Mouse (Mus musculus): ENCODE measurements around the gene Plekhh2. TPM values are rescaled to one million over a fixed set of nuclear protein-coding genes. Genes with fewer than 3 reads are reported as not detected.

The Plekhh2 gene
- 3.9 and 5.0 TPM in 2 replicates for polyA plus RNA-seq (2016; fragmentation: Nextera tagmentation; extraction: Ambion mirVana)

DNA sequence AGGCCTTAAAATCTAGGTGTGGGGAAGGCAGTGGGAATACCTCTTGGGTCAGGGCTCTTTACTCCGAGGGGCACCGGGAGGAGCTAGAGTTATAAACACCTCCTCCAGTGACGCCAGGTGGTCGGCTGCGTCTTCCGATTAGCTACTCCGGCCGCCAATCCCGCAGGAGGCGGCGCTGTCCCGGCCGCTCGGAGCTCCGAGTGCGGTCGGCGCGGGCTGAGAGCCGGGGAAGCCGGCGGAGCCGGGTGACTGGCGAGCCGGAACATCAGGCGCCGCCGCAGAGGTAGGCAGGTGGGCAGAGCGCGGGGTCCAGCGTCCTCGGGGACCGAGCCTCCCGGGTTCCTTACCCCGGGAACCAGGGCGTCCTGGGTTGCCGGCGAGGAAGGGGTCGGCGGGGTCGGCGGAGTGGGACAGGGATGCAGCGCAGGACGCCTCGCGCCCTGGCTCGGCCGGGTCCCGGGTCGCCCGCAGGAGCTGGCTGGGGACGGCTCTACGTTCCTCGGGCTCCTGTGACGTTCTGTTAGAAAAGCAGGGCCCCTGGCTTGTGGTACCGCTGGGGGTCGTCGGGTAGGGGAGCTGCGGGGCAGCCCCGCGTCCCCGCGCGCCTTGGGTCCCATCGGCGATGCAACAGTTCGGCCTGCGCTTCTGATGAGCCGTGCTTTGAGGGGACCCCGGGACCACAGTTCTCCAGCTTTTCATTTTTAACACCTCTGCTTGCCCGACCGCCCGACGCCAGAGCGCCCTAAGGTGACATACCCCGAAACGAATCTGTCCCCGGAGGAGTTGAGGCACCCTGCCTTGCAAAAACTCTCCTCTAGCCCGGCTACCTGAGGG lies at the start of gene Plekhh2:
Gene Plekhh2, plus strand, starts transcription at position 214 of the 834 bp plus-strand sequence.
- DNase-seq (ENCODE audit: low spot score): peak; percentile 90
- Histone ChIP-seq H3K27ac (peak within 1 kb of the TSS; percentile 82), H3K36me3 (no peaks in the 10 kb centered on the region), H3K4me1 (peaks cover 20% of the 10 kb centered on the region), H3K4me3 (peak within 1 kb of the TSS; percentile 68), H3K9me3 (replicated peaks) (no peaks in the 10 kb centered on the region), H3K27me3 (ENCODE audit: low read depth, poor library complexity, severe bottlenecking) (0 out of 2 replicates have a peak, but pooled peaks cover 3% of the 10 kb centered on the region)
- WGBS: under 1% methylated on average over 79 of the region's 79 CpGs

DNA sequence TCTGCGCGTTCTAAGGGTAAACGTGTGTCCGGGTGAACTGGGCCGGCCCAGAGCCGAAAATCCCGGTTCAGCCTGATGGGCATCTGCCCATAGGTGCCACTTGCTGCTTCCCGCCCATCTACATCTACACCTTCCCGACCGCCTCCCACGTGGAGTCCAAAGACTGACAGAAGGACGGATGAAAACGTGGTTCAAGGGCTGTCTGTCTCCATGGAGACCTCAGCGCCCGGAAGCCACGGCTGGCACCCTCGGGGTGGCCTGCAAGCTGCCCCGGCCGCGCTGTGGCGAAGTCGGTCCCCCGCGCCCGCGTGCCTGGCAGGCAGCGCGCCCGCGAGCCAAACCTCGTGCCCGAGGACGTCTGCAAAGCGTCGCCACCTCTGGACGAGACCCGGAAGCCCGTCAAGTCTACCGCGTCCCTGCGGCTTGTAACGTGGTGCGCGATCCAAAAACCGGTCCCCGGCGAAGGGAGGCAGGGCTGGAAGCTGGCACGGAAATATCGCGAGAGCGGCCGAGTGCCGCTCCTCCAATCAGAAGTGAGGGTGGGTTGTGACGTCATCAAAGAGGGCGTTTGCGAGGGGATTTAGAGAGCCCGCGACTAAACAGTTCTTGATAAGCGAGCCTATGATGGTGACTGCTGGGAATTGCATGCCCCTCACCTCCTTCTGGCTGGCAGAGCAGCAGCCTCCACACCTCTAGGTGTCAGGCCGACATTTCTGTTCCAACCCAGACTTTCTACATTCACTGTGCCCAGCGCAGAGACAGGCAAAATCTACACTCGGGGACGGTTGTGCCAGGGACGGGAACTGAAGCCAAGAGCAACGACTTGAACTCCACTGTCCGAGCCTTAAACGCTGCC lies 45.7 kb upstream of the Plekhh2 start, which contains the start of gene Thada:
Gene Thada, minus strand, starts transcription at position 453 of the 856 bp plus-strand sequence.
- peak; percentile 98 for DNase-seq (ENCODE audit: low spot score)
- Histone ChIP-seq H3K9me3 (replicated peaks) (no peaks in the 10 kb centered on the region), H3K27ac (peak within 1 kb of the TSS; percentile 91), H3K4me3 (peak within 1 kb of the TSS; percentile 92), H3K36me3 (peaks cover 10% of the 10 kb centered on the region), H3K27me3 (ENCODE audit: low read depth, poor library complexity, severe bottlenecking) (no peaks in the 10 kb centered on the region), H3K4me1 (peaks cover 16% of the 10 kb centered on the region)
- WGBS: 1% methylated on average over 67 of the region's 67 CpGs

DNA sequence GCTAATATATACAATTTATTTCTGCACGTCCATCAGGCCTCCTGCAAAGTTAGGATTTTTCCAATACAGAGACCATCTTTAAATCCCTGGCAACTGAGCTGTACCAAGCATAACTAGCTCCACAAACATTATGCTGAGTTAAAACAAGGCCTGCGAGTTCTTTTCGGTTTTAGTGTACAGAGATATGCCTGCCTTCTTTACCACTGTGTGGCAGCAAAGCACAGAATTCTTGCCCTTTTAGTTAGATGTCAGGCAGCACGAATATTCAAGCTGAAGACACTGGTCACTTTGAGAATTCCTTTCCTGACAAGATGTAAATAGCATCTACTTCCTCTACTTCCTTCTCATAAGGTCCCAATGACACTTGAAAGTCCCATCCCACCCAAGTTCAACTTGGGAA lies 37.4 kb upstream of the Plekhh2 start:
- Histone ChIP-seq H3K9me3 (replicated peaks) (no peaks in the 10 kb centered on the region), H3K4me3 (no peak overlapping the region), H3K27ac (no peak overlapping the region), H3K27me3 (ENCODE audit: low read depth, poor library complexity, severe bottlenecking) (no peaks in the 10 kb centered on the region), H3K36me3 (no peaks in the 10 kb centered on the region), H3K4me1 (no peaks in the 10 kb centered on the region)
- DNase-seq (ENCODE audit: low spot score): no peak
- WGBS: 74% methylated on average over 4 of the region's 4 CpGs

DNA sequence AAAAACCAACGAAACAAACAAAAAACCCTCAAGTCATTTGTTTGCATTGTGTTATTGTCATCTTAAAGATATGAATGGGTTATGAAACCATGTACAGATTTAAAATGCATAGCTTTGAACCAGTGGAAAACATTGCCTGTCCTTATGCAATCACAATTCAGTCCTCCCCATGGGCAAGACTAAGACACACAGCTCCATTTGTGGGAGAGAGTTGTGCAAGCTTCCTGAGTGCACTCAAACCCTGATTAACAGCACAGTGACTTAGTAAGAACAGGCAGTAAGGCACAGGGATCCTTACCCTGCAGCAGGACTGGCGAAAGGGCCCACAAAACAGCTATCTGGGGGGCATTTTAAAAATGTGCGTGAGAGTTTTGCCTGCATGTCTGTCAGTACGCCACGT lies 34.5 kb upstream of the Plekhh2 start:
- 91% methylated on average over 5 of the region's 5 CpGs for WGBS
- Histone ChIP-seq H3K27ac (no peak overlapping the region), H3K36me3 (no peaks in the 10 kb centered on the region), H3K4me1 (peaks cover 4% of the 10 kb centered on the region; the same call in 1 of the 2 replicates), H3K9me3 (replicated peaks) (no peaks in the 10 kb centered on the region), H3K4me3 (no peak overlapping the region), H3K27me3 (ENCODE audit: low read depth, poor library complexity, severe bottlenecking) (no peaks in the 10 kb centered on the region)
- no peak for DNase-seq (ENCODE audit: low spot score)

DNA sequence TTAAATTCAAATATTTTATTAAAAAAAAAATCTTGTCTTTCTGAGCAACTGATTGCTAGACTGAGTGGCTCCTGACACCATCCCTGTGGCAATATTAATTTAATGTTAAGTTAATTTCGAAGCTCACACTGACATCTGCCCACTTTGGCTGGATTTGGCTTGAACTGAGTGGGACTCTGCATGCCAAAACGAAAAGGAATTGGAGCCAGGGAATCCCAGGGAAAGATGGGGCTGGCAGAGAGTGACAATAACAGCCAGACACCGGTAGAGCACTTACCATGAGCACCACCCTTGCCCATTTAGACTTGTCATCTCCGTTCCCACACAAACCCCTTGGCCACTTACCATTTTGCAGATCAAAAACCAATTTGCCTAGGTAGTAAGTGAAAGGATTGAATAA lies 33.4 kb upstream of the Plekhh2 start:
- Histone ChIP-seq H3K9me3 (replicated peaks) (no peaks in the 10 kb centered on the region), H3K27ac (no peak overlapping the region), H3K4me1 (peaks cover 4% of the 10 kb centered on the region; the same call in 1 of the 2 replicates), H3K27me3 (ENCODE audit: low read depth, poor library complexity, severe bottlenecking) (no peaks in the 10 kb centered on the region), H3K36me3 (no peaks in the 10 kb centered on the region), H3K4me3 (no peak overlapping the region)
- 84% methylated on average over 4 of the region's 4 CpGs for WGBS
- no peak for DNase-seq (ENCODE audit: low spot score)

DNA sequence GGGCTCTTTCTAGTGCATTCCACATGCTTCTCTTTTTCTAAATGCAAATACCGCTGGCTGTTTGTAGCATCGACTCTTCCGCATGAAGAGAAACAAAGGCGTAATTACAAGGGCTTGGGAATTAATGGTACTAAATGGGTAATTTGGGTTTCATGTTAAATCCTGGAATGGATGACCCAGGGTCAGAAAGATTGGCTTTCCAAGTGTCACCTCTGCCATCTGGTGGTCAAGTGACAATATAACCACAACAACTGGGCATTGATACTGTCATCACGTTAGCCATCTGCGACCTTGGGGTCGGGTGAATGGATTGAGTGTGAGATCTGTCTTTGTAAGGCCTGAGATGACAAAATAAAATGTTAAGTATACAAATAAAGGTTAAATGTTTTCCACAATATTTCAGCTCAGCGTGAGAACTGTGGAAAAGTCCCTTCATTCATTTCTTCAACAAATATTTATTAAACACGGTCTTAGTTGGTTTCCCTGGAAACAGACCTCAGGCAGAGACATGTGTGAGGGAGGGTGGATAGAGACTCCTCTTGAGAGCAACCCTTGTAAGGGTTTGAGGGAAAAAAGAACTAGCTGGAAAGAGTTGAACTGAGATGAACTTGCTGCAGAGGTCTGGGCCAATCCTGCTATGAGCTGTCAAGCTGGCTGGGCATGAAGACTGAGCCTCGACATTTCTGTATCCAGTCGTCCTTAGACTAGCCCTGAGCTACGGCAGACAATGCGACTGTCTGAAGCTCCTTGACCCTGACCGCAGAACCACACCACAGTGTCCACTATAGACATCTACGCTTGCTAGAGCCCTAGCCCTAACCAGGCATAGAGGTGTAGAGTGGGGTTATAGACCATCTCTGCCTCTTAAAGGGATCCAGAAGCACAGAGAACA lies 31.0 kb upstream of the Plekhh2 start:
- WGBS: 58% methylated on average over 15 of the region's 15 CpGs
- peak; percentile 37 for DNase-seq (ENCODE audit: low spot score)
- Histone ChIP-seq H3K4me3 (no peak overlapping the region), H3K9me3 (replicated peaks) (no peaks in the 10 kb centered on the region), H3K27me3 (ENCODE audit: low read depth, poor library complexity, severe bottlenecking) (no peaks in the 10 kb centered on the region), H3K36me3 (no peaks in the 10 kb centered on the region), H3K4me1 (peaks cover 4% of the 10 kb centered on the region; the same call in 1 of the 2 replicates), H3K27ac (peak overlapping the region; percentile 37; the same call in 1 of the 2 replicates)

DNA sequence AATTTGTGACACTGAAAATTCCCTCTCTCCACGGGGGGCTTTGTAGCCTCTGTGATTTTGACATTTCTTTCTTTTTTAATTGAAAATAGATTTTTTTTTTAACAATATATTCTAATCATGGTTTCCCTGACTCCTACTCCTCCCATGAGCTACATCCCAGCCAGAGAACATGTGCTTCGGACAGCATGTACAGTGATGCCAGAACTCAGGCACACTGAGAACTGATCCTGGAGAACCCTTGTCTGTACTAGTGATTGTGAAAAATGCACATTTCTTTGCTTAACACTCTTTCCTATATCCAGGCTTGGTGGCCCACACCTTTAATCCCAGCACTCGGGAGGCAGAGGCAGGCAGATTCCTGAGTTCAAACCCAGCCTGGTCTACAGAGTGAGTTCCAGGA lies 28.9 kb upstream of the Plekhh2 start:
- Histone ChIP-seq H3K36me3 (no peaks in the 10 kb centered on the region), H3K4me3 (no peak overlapping the region), H3K4me1 (peaks cover 4% of the 10 kb centered on the region; the same call in 1 of the 2 replicates), H3K27me3 (ENCODE audit: low read depth, poor library complexity, severe bottlenecking) (no peaks in the 10 kb centered on the region), H3K27ac (no peak overlapping the region), H3K9me3 (replicated peaks) (no peaks in the 10 kb centered on the region)
- 92% methylated on average over 3 of the region's 3 CpGs for WGBS
- no peak for DNase-seq (ENCODE audit: low spot score)

DNA sequence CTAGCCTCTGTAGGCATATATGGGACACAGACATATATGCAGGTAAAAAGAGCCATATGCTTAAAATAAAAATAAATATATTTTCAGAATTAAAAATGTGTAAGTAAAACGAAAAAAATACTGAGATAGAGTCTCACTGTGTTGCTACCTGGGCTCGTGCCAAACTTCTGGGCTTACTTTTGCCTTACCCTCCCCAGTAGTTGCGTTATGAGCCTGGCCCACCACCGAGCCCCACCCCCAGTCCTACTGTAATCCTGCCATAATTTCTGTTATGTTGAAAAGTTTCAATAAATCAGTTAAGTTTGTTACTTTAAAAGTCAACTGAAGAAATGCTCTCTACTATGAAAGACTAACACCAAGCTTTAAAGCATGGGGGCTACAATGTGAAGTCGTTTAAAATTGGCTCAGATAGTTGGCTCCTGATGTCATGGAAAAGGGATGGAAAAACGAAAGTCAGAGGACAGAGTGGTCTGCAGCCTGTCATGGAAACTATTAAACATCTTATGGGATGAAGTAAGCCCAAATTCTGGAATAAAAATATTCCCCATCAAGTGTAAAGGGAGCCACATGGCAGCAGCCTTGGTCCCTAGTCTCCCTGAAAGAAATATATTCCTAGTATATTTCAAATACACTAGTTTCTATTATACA lies 27.9 kb upstream of the Plekhh2 start:
- WGBS: 84% methylated on average over 6 of the region's 6 CpGs
- no peaks in the 10 kb centered on the region for H3K27me3 ChIP-seq (ENCODE audit: low read depth, poor library complexity, severe bottlenecking)
- no peaks in the 10 kb centered on the region for H3K36me3 ChIP-seq
- H3K27ac ChIP-seq: no peak overlapping the region
- peaks cover 4% of the 10 kb centered on the region; the same call in 1 of the 2 replicates for H3K4me1 ChIP-seq
- DNase-seq (ENCODE audit: low spot score): no peak
- H3K4me3 ChIP-seq: no peak overlapping the region
- no peaks in the 10 kb centered on the region for H3K9me3 ChIP-seq (replicated peaks)

DNA sequence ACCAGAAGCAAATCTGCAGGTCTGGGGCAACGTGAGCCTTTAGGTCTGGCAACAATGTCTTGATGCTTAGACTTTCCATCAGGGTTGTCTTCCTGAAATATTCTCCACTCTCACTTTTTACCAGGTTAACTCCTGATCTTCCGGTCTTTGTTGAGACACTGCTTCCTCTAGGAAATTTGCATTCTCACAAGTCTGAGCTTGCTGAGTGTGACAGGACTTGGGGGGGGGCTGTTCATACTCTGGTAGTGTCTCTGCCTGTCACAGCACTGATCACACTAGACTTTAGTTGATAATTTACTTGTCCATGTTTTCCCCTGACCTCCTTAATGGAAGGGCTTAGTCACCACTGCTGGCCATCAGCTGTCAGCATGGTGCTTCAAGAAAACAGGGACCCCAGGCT lies 24.3 kb upstream of the Plekhh2 start:
- 81% methylated on average over 2 of the region's 2 CpGs for WGBS

DNA sequence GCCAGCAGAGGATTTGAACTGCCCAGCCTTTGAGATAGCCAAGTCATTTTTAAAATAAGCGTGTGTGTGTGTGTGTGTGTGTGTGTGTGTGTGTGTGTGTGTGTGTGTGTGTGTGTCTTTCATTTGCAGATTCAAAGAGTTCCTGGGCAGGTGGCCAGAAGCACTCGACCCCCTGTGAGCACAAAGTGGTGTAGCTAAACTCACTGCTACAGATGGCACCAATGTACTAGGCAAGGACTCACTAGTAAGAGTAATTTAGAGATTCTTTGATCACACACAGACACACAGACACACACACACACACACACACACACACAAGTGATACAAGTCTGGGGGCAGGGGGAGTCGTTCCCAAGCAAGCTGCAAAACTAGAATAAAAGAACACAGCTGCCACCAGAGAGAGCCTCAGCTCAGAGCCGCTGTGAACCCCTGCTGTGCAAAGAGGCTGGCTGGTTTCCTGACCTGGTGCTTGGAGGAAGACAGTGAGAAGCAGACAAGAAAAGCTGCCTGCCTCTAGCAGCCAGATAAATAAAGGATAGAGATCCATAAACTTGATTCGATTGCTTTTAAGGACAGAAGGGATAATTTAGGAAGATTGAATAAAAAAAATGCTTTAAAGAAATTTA lies 19.3 kb upstream of the Plekhh2 start:
- H3K27ac ChIP-seq: no peak overlapping the region
- no peak for DNase-seq (ENCODE audit: low spot score)
- no peaks in the 10 kb centered on the region for H3K9me3 ChIP-seq (replicated peaks)
- peaks cover 6% of the 10 kb centered on the region; the same call in 1 of the 2 replicates for H3K4me1 ChIP-seq
- no peaks in the 10 kb centered on the region for H3K36me3 ChIP-seq
- H3K4me3 ChIP-seq: no peak overlapping the region
- 50% methylated on average over 5 of the region's 5 CpGs for WGBS
- H3K27me3 ChIP-seq (ENCODE audit: low read depth, poor library complexity, severe bottlenecking): no peaks in the 10 kb centered on the region

More for the DNA sequence above, 24.3 kb upstream of the Plekhh2 start:
- H3K27me3 ChIP-seq (ENCODE audit: low read depth, poor library complexity, severe bottlenecking): no peaks in the 10 kb centered on the region
- no peaks in the 10 kb centered on the region for H3K36me3 ChIP-seq
- no peak overlapping the region for H3K4me3 ChIP-seq
- no peak for DNase-seq (ENCODE audit: low spot score)
- no peaks in the 10 kb centered on the region for H3K9me3 ChIP-seq (replicated peaks)
- H3K4me1 ChIP-seq: peaks cover 4% of the 10 kb centered on the region; the same call in 1 of the 2 replicates
- no peak overlapping the region for H3K27ac ChIP-seq

DNA sequence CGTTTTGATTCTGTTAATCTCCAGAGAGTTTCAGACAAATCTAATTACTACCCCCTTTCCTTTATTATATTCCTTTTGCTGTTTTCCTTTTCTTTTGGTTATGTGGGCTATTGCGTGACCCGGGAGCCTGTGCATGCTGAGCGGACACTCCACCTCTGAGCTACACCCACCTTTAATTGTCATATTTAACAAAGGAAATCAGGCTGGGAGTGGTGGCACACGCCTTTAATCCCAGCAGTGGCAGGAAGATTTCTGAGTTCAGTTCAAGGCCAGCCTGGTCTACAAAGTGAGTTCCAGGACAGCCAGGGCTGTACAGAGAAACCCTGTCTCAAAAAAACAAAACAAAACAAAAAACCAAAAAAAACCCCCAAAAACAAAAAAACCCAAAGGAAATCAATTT lies 14.7 kb upstream of the Plekhh2 start:
- no peaks in the 10 kb centered on the region for H3K36me3 ChIP-seq
- peaks cover 4% of the 10 kb centered on the region; the same call in 1 of the 2 replicates for H3K4me1 ChIP-seq
- no peak overlapping the region for H3K4me3 ChIP-seq
- no peaks in the 10 kb centered on the region for H3K9me3 ChIP-seq (replicated peaks)
- DNase-seq (ENCODE audit: low spot score): no peak
- H3K27ac ChIP-seq: no peak overlapping the region
- H3K27me3 ChIP-seq (ENCODE audit: low read depth, poor library complexity, severe bottlenecking): no peaks in the 10 kb centered on the region
- WGBS: 92% methylated on average over 5 of the region's 5 CpGs
